Mouse (Mus musculus) hindbrain, embryonic 10.5 days (tissue): ENCODE results near the gene Prelp. TPM values are rescaled to one million over a fixed set of nuclear protein-coding genes. Genes with fewer than 3 reads are reported as not detected.

ENCODE experiments used
- DNase-seq: peaks from one replicate; pipeline ENCODE4 v3.0.0-alpha.2; 2017; ENCODE audit warnings: low spot score
- H3K27ac ChIP-seq: fragments of 300-500 bp; sonication (generic); 2 replicates; pipeline ENCODE4 v1.5.1; 2016; ENCODE audit warnings: mild to moderate bottlenecking, moderate library complexity
- H3K27me3 ChIP-seq: fragments of 300-500 bp; sonication (generic); 2 replicates; pipeline ENCODE4 v1.6.1; 2016; ENCODE audit warnings: mild to moderate bottlenecking; ENCODE audit not compliant: poor library complexity, insufficient read depth, severe bottlenecking
- H3K36me3 ChIP-seq: fragments of 300-500 bp; sonication (generic); 2 replicates; pipeline ENCODE4 v1.6.1; 2016; ENCODE audit warnings: mild to moderate bottlenecking, moderate library complexity
- H3K4me1 ChIP-seq: fragments of 300-500 bp; sonication (generic); replicated peaks from 2 replicates; pipeline ENCODE4 v1.6.1; 2016; ENCODE audit warnings: mild to moderate bottlenecking
- H3K4me3 ChIP-seq: fragments of 300-500 bp; sonication (generic); 2 replicates; pipeline ENCODE4 v1.5.1; 2016; ENCODE audit warnings: mild to moderate bottlenecking, moderate library complexity
- H3K9me3 ChIP-seq: fragments of 300-500 bp; sonication (generic); 2 replicates; pipeline ENCODE4 v1.6.1; 2016; ENCODE audit warnings: mild to moderate bottlenecking, moderate library complexity
- WGBS: fragments of 180-500 bp; shearing (Covaris S2); methylation state at CpG from one replicate; pipeline ENCODE4 v1.1.7; 2016; 5-methylcytosine and 5-hydroxymethylcytosine counted together
- polyA plus RNA-seq: library from polyadenylated mRNA; unstranded; fragments of >200 nt; fragmentation: Nextera tagmentation; extraction: Ambion mirVana; gene quantifications from 2 replicates; pipeline ENCODE4 v1.2.1, GENCODE M21; 2016

Gene Prelp
- polyA plus RNA-seq, 1 experiment from 2014 or later: 1.7 TPM

- DNase-seq: no peak
- peaks cover 52% of the 10 kb centered on the region for H3K27me3 ChIP-seq
- H3K27ac ChIP-seq: peak overlapping the region; percentile 12; the same call in 1 of the 2 replicates
- H3K4me3 ChIP-seq: no peak overlapping the region
- H3K4me1 ChIP-seq: peaks cover 33% of the 10 kb centered on the region
- 70% methylated on average over 4 of the region's 4 CpGs for WGBS
- no peaks in the 10 kb centered on the region for H3K9me3 ChIP-seq
- H3K36me3 ChIP-seq: no peaks in the 10 kb centered on the region
These were observed 10.2 kb downstream of the Prelp start for GRCm38 (mm10) chr1:133911008-133911407.

DNA sequence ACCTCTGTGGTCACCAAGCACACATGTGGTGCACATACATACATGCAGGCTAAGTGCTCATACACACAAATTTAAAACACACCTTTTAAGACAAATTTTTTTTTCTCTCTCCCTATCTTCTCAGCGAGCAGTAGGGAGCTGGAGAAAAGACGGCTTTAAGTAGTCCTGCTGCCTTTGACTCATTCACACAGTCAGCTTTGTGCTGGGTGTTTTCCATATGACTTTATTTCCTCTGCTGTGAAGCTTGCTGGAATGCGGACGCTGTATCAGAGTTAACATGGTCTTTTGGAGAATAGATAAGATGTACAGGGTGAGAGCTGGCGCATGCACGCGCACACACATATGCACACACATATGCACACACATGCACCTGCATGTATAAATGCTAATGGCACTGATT lies 11.1 kb downstream of the Prelp start:
- 85% methylated on average over 7 of the region's 7 CpGs for WGBS
- Histone ChIP-seq H3K9me3 (no peaks in the 10 kb centered on the region), H3K27me3 (peaks cover 58% of the 10 kb centered on the region), H3K4me1 (peaks cover 33% of the 10 kb centered on the region), H3K36me3 (no peaks in the 10 kb centered on the region), H3K27ac (no peak overlapping the region), H3K4me3 (no peak overlapping the region)
- no peak for DNase-seq

DNA sequence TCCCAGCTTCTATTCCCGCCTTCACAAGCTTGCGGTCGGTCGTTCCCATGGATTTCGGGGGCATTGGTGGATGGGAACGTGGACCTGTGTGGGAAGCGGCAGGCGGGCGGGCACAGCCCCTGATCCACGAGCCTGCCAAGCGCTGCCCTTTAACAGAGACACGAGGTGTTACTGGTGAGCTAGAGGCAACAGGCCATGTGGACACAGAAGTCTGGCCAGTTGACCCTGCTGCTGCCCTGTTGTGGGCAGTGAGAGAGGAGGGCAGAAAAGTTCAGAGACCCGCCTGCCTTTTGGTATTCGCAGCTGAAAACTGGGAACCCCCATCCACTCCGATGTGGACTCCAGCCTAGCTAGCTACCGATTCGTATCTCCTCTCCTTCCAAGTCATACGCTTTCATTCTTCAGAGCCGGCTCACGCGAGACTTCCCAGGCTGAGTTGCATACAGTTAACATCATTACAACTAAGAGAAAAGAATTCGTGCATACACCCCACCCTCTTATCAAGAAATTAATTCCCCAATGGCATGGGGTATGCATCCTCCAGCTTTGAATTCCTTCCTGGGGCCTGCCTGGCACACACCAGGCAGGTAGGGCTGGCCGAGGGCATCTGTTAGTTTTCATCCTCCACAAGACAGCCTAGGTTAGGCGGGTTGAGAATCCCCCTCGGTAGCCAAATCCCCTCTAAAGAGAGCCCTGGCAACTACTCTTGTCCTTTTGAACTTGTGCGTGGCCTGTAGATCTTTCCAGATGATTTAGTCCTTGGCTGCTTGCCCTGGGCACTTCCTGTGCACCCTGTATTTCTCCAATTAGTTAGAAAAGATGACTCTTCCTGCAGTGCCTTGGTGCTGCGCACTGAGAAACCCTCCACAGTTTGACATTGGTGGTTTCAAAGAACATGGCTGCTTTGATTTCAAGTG lies 12.3 kb downstream of the Prelp start:
- DNase-seq: no peak
- H3K27ac ChIP-seq: peak overlapping the region; percentile 88
- peaks cover 33% of the 10 kb centered on the region for H3K4me1 ChIP-seq
- no peaks in the 10 kb centered on the region for H3K36me3 ChIP-seq
- WGBS: 19% methylated on average over 27 of the region's 27 CpGs
- H3K27me3 ChIP-seq: peaks cover 58% of the 10 kb centered on the region
- H3K9me3 ChIP-seq: no peaks in the 10 kb centered on the region
- H3K4me3 ChIP-seq: peak overlapping the region; percentile 60

GRCm38 (mm10) chr1:133907949-133908658 lies 13.1 kb downstream of the Prelp start, which contains the start of gene Optc:
Gene Optc, minus strand, starts transcription at chr1:133907999.
- H3K27me3 ChIP-seq: peaks cover 61% of the 10 kb centered on the region
- peak within 1 kb of the TSS; percentile 88 for H3K27ac ChIP-seq
- no peaks in the 10 kb centered on the region for H3K9me3 ChIP-seq
- DNase-seq: peak; percentile 66
- H3K36me3 ChIP-seq: no peaks in the 10 kb centered on the region
- peaks cover 33% of the 10 kb centered on the region for H3K4me1 ChIP-seq
- 5% methylated on average over 29 of the region's 30 CpGs for WGBS
- H3K4me3 ChIP-seq: peak within 1 kb of the TSS; percentile 60

DNA sequence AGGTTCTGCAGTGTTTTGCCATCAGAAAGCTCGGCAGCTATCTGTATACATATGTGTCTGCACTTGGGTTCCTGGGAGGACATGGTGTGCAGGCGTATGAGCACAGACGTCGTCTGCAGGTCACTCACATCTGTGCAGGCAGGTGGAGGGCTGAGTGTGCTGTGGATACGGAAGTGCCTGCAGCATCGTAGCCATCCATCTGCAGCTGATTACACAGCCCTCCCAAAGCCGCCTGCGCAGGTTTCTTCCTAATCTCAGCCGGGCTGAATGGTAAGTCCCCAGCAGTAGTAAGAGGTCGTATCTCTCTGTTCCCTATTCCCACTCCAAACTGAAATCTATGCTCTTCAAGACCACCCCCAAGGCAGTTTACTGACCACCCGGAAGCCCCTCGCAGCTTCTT lies 14.8 kb downstream of the Prelp start:
- Histone ChIP-seq H3K4me3 (0 out of 2 replicates have a peak overlapping the region, but pooled peaks have one; percentile 2), H3K36me3 (no peaks in the 10 kb centered on the region), H3K4me1 (peaks cover 36% of the 10 kb centered on the region), H3K27me3 (peaks cover 61% of the 10 kb centered on the region), H3K27ac (peak overlapping the region; percentile 88), H3K9me3 (no peaks in the 10 kb centered on the region)
- 63% methylated on average over 12 of the region's 12 CpGs for WGBS
- DNase-seq: no peak

DNA sequence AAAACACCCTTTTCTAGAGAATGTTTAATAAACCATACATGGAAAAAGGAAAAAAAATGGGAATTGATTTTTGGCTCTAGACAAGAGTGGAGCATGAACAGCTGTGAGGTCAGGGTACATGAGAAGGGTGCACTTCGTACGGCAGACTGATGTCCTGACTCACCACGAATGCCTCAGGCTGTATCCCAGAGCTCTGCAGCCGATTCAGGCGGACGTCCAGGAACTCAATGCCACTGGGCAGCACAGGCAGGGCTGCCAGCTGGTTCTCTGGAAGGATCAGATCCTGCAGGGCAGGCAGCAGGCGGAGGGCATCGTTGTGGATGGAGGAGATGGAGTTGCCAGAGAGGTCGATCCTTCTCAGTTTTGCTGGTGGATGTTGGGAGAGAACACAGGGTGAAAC lies 20.4 kb downstream of the Prelp start:
- peaks cover 19% of the 10 kb centered on the region for H3K27me3 ChIP-seq
- DNase-seq: no peak
- no peaks in the 10 kb centered on the region for H3K36me3 ChIP-seq
- H3K4me1 ChIP-seq: 0 out of 2 replicates have a peak, but pooled peaks cover 11% of the 10 kb centered on the region
- WGBS: 83% methylated on average over 9 of the region's 9 CpGs
- H3K4me3 ChIP-seq: no peak overlapping the region
- no peaks in the 10 kb centered on the region for H3K9me3 ChIP-seq
- no peak overlapping the region for H3K27ac ChIP-seq

GRCm38 (mm10) chr1:133899043-133899542 lies 22.1 kb downstream of the Prelp start:
- Histone ChIP-seq H3K27ac (0 out of 2 replicates have a peak overlapping the region, but pooled peaks have one; percentile 12), H3K4me3 (no peak overlapping the region), H3K4me1 (0 out of 2 replicates have a peak, but pooled peaks cover 11% of the 10 kb centered on the region), H3K27me3 (peaks cover 14% of the 10 kb centered on the region), H3K36me3 (no peaks in the 10 kb centered on the region), H3K9me3 (no peaks in the 10 kb centered on the region)
- 83% methylated on average over 9 of the region's 9 CpGs for WGBS
- DNase-seq: no peak

- H3K9me3 ChIP-seq: no peaks in the 10 kb centered on the region
- WGBS: 77% methylated on average over 6 of the region's 6 CpGs
- H3K27ac ChIP-seq: no peak overlapping the region
- H3K27me3 ChIP-seq: peaks cover 11% of the 10 kb centered on the region
- H3K36me3 ChIP-seq: no peaks in the 10 kb centered on the region
- no peak for DNase-seq
- H3K4me3 ChIP-seq: no peak overlapping the region
- H3K4me1 ChIP-seq: peaks cover 22% of the 10 kb centered on the region
These were observed 23.9 kb downstream of the Prelp start for GRCm38 (mm10) chr1:133897293-133897692.

- WGBS: 17% methylated on average over 5 of the region's 5 CpGs
- H3K4me3 ChIP-seq: no peak overlapping the region
- peaks cover 73% of the 10 kb centered on the region for H3K4me1 ChIP-seq
- no peaks in the 10 kb centered on the region for H3K9me3 ChIP-seq
- DNase-seq: peak; percentile 40
- peaks cover 39% of the 10 kb centered on the region for H3K27me3 ChIP-seq
- H3K27ac ChIP-seq: peak overlapping the region; percentile 66
- H3K36me3 ChIP-seq: no peaks in the 10 kb centered on the region
These were observed 29.7 kb downstream of the Prelp start for GRCm38 (mm10) chr1:133891489-133891888.

- DNase-seq: peak; percentile 48
- 14% methylated on average over 20 of the region's 20 CpGs for WGBS
- no peaks in the 10 kb centered on the region for H3K9me3 ChIP-seq
- peak overlapping the region; percentile 75 for H3K27ac ChIP-seq
- H3K4me3 ChIP-seq: peak overlapping the region; percentile 39
- no peaks in the 10 kb centered on the region for H3K36me3 ChIP-seq
- peaks cover 46% of the 10 kb centered on the region for H3K27me3 ChIP-seq
- peaks cover 83% of the 10 kb centered on the region for H3K4me1 ChIP-seq
These were observed 31.1 kb downstream of the Prelp start for GRCm38 (mm10) chr1:133889949-133890598.

DNA sequence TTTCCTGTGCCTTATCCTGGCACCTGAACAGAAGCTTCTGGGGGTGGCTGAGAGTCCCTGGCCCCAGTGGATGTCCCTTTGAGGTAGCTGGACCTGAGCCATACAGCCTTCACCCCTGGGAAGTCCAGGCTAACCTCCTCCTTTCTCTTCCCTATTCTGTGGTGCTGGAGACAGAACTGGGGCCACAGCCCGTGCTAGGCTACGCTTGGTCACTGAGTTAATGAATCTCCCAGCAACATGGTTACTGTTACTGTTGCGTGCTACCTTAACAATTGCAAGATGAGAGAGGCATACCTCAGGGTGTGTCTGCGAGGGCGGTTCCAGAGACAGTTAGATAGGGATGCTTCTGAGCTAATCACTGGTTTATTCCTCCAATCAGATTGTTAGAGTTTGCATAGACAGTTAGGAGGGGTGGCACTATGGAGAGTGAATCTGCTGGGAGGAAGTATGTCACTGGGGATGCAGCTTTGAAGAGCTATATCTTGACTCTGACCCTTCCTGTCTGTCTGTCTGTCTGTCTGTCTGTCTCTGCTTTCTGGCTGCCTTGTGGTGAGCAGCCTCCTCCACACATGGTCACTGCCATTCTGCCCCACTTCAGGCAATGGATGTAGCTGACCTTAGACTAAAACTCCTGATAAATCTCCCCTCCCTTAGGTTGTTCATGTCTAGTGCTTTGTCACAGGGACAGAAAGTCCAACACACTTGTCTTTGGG lies 33.5 kb downstream of the Prelp start:
- H3K27me3 ChIP-seq: peaks cover 46% of the 10 kb centered on the region
- DNase-seq: no peak
- 80% methylated on average over 5 of the region's 5 CpGs for WGBS
- no peak overlapping the region for H3K4me3 ChIP-seq
- H3K36me3 ChIP-seq: no peaks in the 10 kb centered on the region
- H3K27ac ChIP-seq: peak overlapping the region; percentile 76
- H3K9me3 ChIP-seq: no peaks in the 10 kb centered on the region
- H3K4me1 ChIP-seq: peaks cover 96% of the 10 kb centered on the region

- Histone ChIP-seq H3K36me3 (no peaks in the 10 kb centered on the region), H3K4me3 (peak overlapping the region; percentile 3; the same call in 1 of the 2 replicates), H3K9me3 (no peaks in the 10 kb centered on the region), H3K4me1 (peaks cover 96% of the 10 kb centered on the region), H3K27me3 (peaks cover 46% of the 10 kb centered on the region), H3K27ac (peak overlapping the region; percentile 76)
- 5% methylated on average over 8 of the region's 8 CpGs for WGBS
- DNase-seq: peak; percentile 50
These were observed 34.2 kb downstream of the Prelp start for GRCm38 (mm10) chr1:133887044-133887443.
